Comparison of ENCODE assay signal across 14 mouse cellular contexts in genomic region chr5:65119918-65120317, GRCm38 (mm10). TPM values are rescaled to one million over a fixed set of nuclear protein-coding genes. Genes with fewer than 3 reads are reported as not detected.
DNase-seq lines count a peak whose midpoint lies in the region; ATAC-seq lines count a peak whose summit lies in the region.
"Had no signal": no experiment of that assay in that cellular context is flagged by ENCODE, and none has a peak within 500 bp of the region (broad histone marks: within the 10 kb centered on the region; RNA-seq: fewer than 3 reads in every experiment).

No protein-coding gene starts in this region.

- peaks cover 18% of the 10 kb centered on the region for H3K36me3 ChIP-seq in heart, embryonic 12.5 days
- H3K36me3 ChIP-seq in forebrain, embryonic 15.5 days, result 0 out of 2 replicates have a peak, but pooled peaks cover 3% of the 10 kb centered on the region

- no peaks in the 10 kb centered on the region for H3K9me3 ChIP-seq in heart, embryonic 12.5 days (replicated peaks)
- H3K9me3 ChIP-seq in forebrain, embryonic 15.5 days, result no peaks in the 10 kb centered on the region
- H3K9me3 ChIP-seq: midbrain, embryonic 10.5 days had no signal

- no peak overlapping the region for H3K9ac ChIP-seq in heart, embryonic 12.5 days
- H3K9ac ChIP-seq in forebrain, embryonic 15.5 days (replicated peaks), result no peak overlapping the region
- H3K9ac ChIP-seq: limb, embryonic 12.5 days had no signal

- DNase-seq in heart, postnatal 25 days (ENCODE audit: low spot score), result no peak
- peak; percentile 26 for DNase-seq in induced T-regulatory cell, adult 2 months (ENCODE audit: low read depth)
- DNase-seq in lung, postnatal 4 days, result peak; percentile 54 to 65
- DNase-seq in adrenal gland, postnatal 14 days, result no peak
- no peak for DNase-seq in urinary bladder, postnatal 14 days (ENCODE audit: low spot score)
- DNase-seq: cerebellum, postnatal 25 days; kidney, adult 18-20 months; thymus, postnatal 25 days had no signal

- H3K4me2 ChIP-seq in heart, embryonic 12.5 days, result no peak overlapping the region
- no peak overlapping the region for H3K4me2 ChIP-seq in forebrain, embryonic 15.5 days (replicated peaks)
- H3K4me2 ChIP-seq: limb, embryonic 12.5 days had no signal

- WGBS in heart, embryonic 12.5 days, result 53% methylated on average over 3 of the region's 3 CpGs
- WGBS in forebrain, embryonic 15.5 days, result 52% methylated on average over 3 of the region's 3 CpGs

- 0 out of 2 replicates have a peak overlapping the region, but pooled peaks have one; percentile 24 for H3K27ac ChIP-seq in heart, embryonic 12.5 days (ENCODE audit: poor library complexity, severe bottlenecking)
- no peak overlapping the region for H3K27ac ChIP-seq in forebrain, embryonic 15.5 days (replicated peaks)
- H3K27ac ChIP-seq: limb, embryonic 12.5 days; midbrain, embryonic 10.5 days had no signal

- peaks cover 4% of the 10 kb centered on the region; the same call in 1 of the 2 replicates for H3K4me1 ChIP-seq in heart, embryonic 12.5 days (replicated peaks)
- H3K4me1 ChIP-seq in forebrain, embryonic 15.5 days, result no peaks in the 10 kb centered on the region
- H3K4me1 ChIP-seq: limb, embryonic 12.5 days; midbrain, embryonic 10.5 days had no signal

- no peaks in the 10 kb centered on the region for H3K27me3 ChIP-seq in heart, embryonic 12.5 days (replicated peaks)
- no peaks in the 10 kb centered on the region for H3K27me3 ChIP-seq in forebrain, embryonic 15.5 days
- H3K27me3 ChIP-seq: limb, embryonic 12.5 days had no signal

- H3K4me3 ChIP-seq in heart, embryonic 12.5 days, result no peak overlapping the region
- no peak overlapping the region for H3K4me3 ChIP-seq in forebrain, embryonic 15.5 days
- H3K4me3 ChIP-seq: limb, embryonic 12.5 days; midbrain, embryonic 10.5 days had no signal

- intact Hi-C loops in heart, postnatal 25 days (cut with DNase I), result loop anchor here (2.0 kb wide), 1 partner anchor 79 kb away; the partner anchor contains the start of gene Wdr19

- ATAC-seq in heart, embryonic 12.5 days (ENCODE audit: insufficient number of reproducible peaks, low FRiP score), result no peak
- peak; percentile 59 for ATAC-seq in activated CD4-positive, CD25-positive, alpha-beta regulatory T cell, adult 4 months
- ATAC-seq in forebrain, embryonic 15.5 days (replicated peaks), result no peak

RNA-seq across cellular contexts. Expression of gene Klhl5, which starts 12.6 kb away (rescaled TPM):
- 18.8 and 21.5 TPM in 2 replicates for polyA plus RNA-seq in heart, embryonic 12.5 days (2016; fragmentation: Nextera tagmentation; extraction: Ambion mirVana)
- total RNA-seq in heart, postnatal 25 days (2021), result 10 to 100 TPM; 13.9 to 14.3 TPM
- 1 to 10 TPM; 5.0 to 9.7 TPM for polyA plus RNA-seq in activated CD4-positive, CD25-positive, alpha-beta regulatory T cell, adult 4 months (2017; shearing (Covaris generic))
- total RNA-seq in adrenal gland, postnatal 14 days (2021), result 46.2 and 53.2 TPM in 2 replicates
- polyA plus RNA-seq in forebrain, embryonic 15.5 days (2015; fragmentation: Nextera tagmentation; extraction: Ambion mirVana), result 59.0 and 60.4 TPM in 2 replicates

RNA-seq across cellular contexts. Expression of gene Tmem156, which starts 28.0 kb away (rescaled TPM):
- 0.27 TPM in 1 of 2 replicates, not detected in the other for polyA plus RNA-seq in heart, embryonic 12.5 days (2016; fragmentation: Nextera tagmentation; extraction: Ambion mirVana)
- total RNA-seq in heart, postnatal 25 days (2021), result not detected
- polyA plus RNA-seq in activated CD4-positive, CD25-positive, alpha-beta regulatory T cell, adult 4 months (2017; shearing (Covaris generic)), result 10 to 100 TPM; 16.2 to 21.7 TPM
- 0.44 and 2.0 TPM in 2 replicates for total RNA-seq in adrenal gland, postnatal 14 days (2021)
- 0.11 and 0.13 TPM in 2 replicates for polyA plus RNA-seq in forebrain, embryonic 15.5 days (2015; fragmentation: Nextera tagmentation; extraction: Ambion mirVana)
- polyA plus RNA-seq: heart, embryonic 14.5 days; limb, embryonic 12.5 days; midbrain, embryonic 10.5 days had no signal

Comparison
In these comparisons a context has a peak if more than half of its experiments do, and no peak if none do; other contexts are left out.
1. DNase-seq: peak in induced T-regulatory cell, adult 2 months (single experiment) and lung, postnatal 4 days (2 of 2); none in heart, postnatal 25 days (single experiment), adrenal gland, postnatal 14 days (single experiment) and urinary bladder, postnatal 14 days (single experiment).
2. RNA of gene Tmem156, which starts 28.0 kb away (polyA plus RNA-seq): 16.2 to 21.7 TPM in activated CD4-positive, CD25-positive, alpha-beta regulatory T cell, adult 4 months; 0.27 TPM in heart, embryonic 12.5 days and 0.11 to 0.13 TPM in forebrain, embryonic 15.5 days; every median in the first group is over 10 times any median in the second.